Mouse (Mus musculus): ENCODE measurements around the gene Gm20547.
"Not testable (repeated sequence)": the region's sequence is repeated elsewhere in the genome, so short reads cannot be mapped to it uniquely, and the experiment has no call there.

The Gm20547 gene

GRCm38 (mm10) chr17:34853511-34853910 is 28.3 kb downstream of the Gm20547 start:
- no peak for DNase-seq (ENCODE audit: low read depth, low spot score)

GRCm38 (mm10) chr17:34850517-34851125 is 31.2 kb downstream of the Gm20547 start:
- peak; percentile 61 for DNase-seq (ENCODE audit: low read depth, low spot score)

DNA sequence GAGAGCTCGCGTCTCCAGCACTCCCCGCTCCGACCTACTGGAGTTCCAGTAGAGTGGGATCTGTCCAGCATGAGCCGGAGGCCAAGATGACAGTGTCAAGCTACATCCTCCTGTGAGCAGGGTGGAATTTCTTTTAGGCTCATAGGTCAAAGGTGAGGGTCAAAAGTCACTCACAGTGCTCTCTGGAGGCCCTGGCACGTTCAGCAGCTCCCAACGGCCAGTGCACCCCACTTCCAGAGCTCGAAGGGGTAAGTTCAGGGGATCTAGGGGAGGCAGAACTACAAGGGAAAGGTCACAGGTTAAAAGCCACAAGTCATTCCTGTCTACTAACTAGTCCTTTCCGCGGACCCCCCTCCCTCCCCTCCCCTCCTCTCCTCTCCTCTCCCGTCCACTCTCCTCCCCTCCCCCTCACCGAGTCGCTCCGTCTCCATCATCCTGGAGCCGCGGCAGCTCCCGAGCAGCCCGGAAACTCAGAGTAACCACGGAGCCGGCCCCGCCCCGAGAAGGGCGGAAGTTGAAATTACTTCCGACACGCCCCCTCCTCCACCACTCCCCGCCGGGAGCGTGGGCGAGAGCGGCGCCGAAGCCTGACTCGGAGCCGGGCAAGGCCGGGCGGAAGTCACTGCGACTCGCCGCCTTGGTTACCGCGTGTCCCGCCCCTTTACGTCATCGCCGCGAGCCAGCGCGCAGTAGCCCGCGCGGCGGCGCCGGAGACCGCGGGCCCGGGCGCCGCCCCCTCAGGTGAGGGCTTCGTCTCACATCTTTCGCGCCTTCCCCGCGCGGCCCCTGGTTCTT is 31.9 kb downstream of the Gm20547 start, which contains the start of the genes Skiv2l and Nelfe:
TSS of gene Skiv2l (minus strand) at position 489 of the 795 bp plus-strand sequence.
TSS of gene Nelfe (plus strand) at position 670 of the 795 bp plus-strand sequence.
- DNase-seq (ENCODE audit: low read depth, low spot score): peak; percentile 99

- DNase-seq (ENCODE audit: low read depth, low spot score): no peak
Observed at GRCm38 (mm10) chr17:34847615-34848014, 34.2 kb downstream of the Gm20547 start.

DNA sequence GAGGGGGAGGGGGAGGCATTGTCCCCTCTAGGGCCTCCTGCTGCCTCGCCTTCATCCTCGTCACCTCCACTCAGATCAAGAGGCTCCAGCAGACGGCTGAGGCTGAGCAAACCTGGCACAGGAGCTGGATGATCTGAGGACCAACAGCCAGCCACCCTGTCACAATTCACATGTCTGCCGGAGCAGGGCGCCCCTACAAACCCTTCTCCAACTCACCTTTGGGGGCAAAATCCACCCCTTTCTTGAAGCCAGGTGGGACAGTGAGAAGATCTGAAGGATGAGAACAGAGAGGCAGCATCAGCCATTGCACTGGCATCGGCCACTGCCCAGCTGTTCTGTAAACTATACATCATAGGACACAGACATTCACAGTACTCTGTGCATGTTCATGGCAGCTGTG is 34.6 kb downstream of the Gm20547 start:
- DNase-seq (ENCODE audit: low read depth, low spot score): no peak

- DNase-seq (ENCODE audit: low read depth, low spot score): no peak
Observed at GRCm38 (mm10) chr17:34844884-34845283, 37.0 kb downstream of the Gm20547 start.

- no peak for DNase-seq (ENCODE audit: low read depth, low spot score)
Observed at GRCm38 (mm10) chr17:34840736-34841307, 41.0 kb downstream of the Gm20547 start.

DNA sequence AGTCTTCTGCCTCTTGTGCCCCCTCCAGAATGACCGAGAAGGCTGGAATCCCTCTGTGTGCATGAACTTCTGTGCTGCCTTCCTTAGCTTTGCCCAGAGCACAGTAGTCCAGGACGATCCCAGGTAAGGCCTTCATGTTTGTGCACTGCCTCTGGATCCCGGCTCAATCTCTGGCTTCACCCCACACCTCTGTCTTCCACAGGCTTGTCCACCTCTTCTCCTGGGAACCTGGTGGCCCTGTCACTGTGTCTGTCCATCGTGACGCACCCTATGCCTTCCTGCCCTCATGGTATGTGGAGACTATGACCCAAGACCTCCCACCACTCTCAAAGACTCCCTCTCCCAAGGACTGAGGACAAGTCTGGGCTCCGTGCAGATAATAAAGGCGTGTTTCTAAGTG is 43.1 kb downstream of the Gm20547 start:
- DNase-seq (ENCODE audit: low read depth, low spot score): no peak

GRCm38 (mm10) chr17:34837464-34838324 is 44.1 kb downstream of the Gm20547 start:
- DNase-seq (ENCODE audit: low read depth, low spot score): no peak

DNA sequence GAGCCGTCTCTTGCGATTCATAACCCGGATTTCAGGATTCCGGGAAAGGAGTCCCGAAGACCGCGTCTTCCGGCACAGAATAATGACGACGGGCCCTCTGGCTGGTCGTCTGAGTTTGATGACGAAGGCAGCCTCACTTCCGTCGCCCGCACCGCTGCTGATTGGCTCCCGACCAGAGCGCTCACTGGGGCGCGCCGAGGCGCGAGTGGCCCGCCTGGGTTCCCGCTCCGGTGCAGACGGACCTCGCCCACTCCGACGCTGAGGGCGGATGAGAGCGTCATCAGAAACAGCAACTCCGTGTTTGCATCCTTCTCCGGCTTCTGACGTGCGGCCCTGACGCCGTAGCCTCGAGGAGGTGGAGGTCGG is 45.0 kb downstream of the Gm20547 start, which contains the start of the genes Stk19 and Dxo:
TSS of gene Stk19 (minus strand) at position 90 of the 366 bp plus-strand sequence.
TSS of gene Dxo (plus strand) at position 164 of the 366 bp plus-strand sequence.
- peak; percentile 97 for DNase-seq (ENCODE audit: low read depth, low spot score)

DNA sequence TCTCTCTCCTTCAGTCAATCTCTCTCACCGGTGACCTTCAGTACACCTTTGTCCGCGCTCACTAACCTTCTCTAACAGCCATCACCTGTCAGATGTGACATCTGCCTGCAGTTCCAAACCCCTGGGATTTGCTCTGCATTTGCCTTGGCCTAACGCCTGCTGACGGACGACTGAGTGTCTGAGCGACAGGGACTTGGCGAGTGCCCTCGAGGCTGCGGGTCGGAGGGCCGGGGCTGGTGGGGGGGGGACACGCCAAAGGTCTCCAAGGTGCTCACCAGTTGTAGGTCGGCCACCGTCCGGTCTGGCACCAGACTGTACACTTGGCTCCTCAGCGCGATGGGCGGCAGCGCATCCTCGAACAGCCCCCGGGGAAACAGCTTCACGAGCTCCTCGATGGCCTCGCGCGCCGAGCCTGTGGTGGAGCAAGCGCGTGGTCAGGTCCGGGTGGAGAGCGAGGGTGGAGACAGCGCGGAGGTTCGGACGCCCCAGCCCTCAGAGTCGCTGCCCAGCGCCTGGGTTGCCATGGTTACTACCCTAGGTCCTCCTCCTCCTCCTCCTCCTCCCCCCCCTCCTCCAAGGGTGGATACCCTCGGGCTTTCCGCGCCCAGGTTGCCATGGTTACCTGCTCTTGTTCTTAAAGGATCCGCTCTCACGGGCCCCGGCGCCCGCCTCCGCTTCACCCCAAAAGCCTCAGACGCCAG is 45.5 kb downstream of the Gm20547 start:
- no peak for DNase-seq (ENCODE audit: low read depth, low spot score)

GRCm38 (mm10) chr17:34830776-34831175 is 51.1 kb downstream of the Gm20547 start:
- DNase-seq (ENCODE audit: low read depth, low spot score): not testable (repeated sequence)

GRCm38 (mm10) chr17:34814818-34815370 is 66.9 kb downstream of the Gm20547 start:
- DNase-seq (ENCODE audit: low read depth, low spot score): no peak

GRCm38 (mm10) chr17:34813747-34814146 is 68.1 kb downstream of the Gm20547 start:
- DNase-seq (ENCODE audit: low read depth, low spot score): peak; percentile 55

DNA sequence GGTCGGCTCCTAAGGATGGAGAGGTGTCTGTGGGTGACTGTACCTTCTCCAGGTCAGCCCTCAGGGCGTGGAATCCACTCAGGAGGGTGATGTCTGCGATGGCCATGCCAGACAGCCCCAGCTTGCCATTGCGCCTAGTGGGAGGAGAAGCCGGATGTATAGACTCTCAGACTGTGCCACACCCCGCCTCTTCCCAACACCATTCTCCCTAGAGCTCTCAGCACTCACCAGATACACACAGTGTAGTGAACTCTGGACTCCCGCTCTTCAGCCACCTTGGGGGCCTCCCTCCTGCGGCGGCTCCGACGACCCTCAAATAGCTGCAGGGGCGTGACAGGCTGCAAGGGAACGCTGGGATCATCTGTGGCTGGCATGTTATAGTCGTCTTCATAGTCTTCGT is 70.6 kb downstream of the Gm20547 start:
- no peak for DNase-seq (ENCODE audit: low read depth, low spot score)

- DNase-seq (ENCODE audit: low read depth, low spot score): not testable (repeated sequence)
Observed at GRCm38 (mm10) chr17:34810811-34811210, 71.0 kb downstream of the Gm20547 start.

DNA sequence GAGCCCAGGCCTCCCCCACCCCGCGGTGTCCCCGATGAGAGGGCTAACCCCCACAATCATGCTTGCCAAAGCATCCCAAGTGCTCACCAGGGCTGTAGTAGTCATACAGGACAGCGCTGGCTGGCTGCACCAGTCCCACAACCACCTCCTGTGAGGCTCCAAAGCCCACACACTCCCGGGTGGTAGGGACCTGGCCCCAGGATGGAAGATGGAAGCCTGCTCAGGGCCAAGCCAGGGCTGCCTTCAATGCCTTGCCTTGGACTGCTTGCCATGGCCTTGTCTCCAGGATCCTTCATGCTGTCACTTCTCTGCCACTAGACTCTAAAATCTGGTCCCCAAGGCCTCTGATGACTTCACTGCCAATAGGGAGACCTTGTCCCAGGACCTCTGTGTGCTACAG is 71.4 kb downstream of the Gm20547 start:
- not testable (repeated sequence) for DNase-seq (ENCODE audit: low read depth, low spot score)

GRCm38 (mm10) chr17:34808599-34809205 is 73.1 kb downstream of the Gm20547 start:
- DNase-seq (ENCODE audit: low read depth, low spot score): no peak

GRCm38 (mm10) chr17:34807176-34807575 is 74.7 kb downstream of the Gm20547 start:
- no peak for DNase-seq (ENCODE audit: low read depth, low spot score)
